Mouse (Mus musculus) heart, embryonic 15.5 days (tissue): ENCODE data around the gene Mindy3. TPM values are rescaled to one million over a fixed set of nuclear protein-coding genes. Genes with fewer than 3 reads are reported as not detected.

Source experiments
- ATAC-seq: fragments of 200-750 bp; cut with Nextera tagmentation; replicated peaks from 2 replicates; pipeline ENCODE4 v1.8.0; 2017; ENCODE audit warnings: low read depth, moderate TSS enrichment; ENCODE audit not compliant: insufficient number of reproducible peaks, insufficient read depth, low FRiP score
- H3K27ac ChIP-seq: fragments of 300-500 bp; sonication (generic); 2 replicates; pipeline ENCODE4 v1.5.1; 2015; ENCODE audit warnings: mild to moderate bottlenecking, inconsistent platforms
- H3K27me3 ChIP-seq: fragments of 300-500 bp; sonication (generic); 2 replicates; pipeline ENCODE4 v1.6.1; 2015; ENCODE audit warnings: inconsistent platforms
- H3K36me3 ChIP-seq: fragments of 300-500 bp; sonication (generic); 2 replicates; pipeline ENCODE4 v1.6.1; 2015; ENCODE audit warnings: mild to moderate bottlenecking, inconsistent platforms
- H3K4me1 ChIP-seq: fragments of 300-500 bp; sonication (generic); replicated peaks from 2 replicates; pipeline ENCODE4 v1.6.1; 2015; ENCODE audit warnings: inconsistent platforms
- H3K4me2 ChIP-seq: fragments of 300-500 bp; sonication (generic); 2 replicates; pipeline ENCODE4 v1.6.1; 2015; ENCODE audit warnings: inconsistent platforms, mild to moderate bottlenecking, moderate library complexity
- H3K4me3 ChIP-seq: fragments of 300-500 bp; sonication (generic); 2 replicates; pipeline ENCODE4 v1.5.1; 2015; ENCODE audit warnings: mild to moderate bottlenecking, inconsistent platforms
- H3K9ac ChIP-seq: fragments of 300-500 bp; sonication (generic); 2 replicates; pipeline ENCODE4 v1.6.1; 2015; ENCODE audit warnings: mild to moderate bottlenecking, inconsistent platforms
- H3K9me3 ChIP-seq: fragments of 300-500 bp; sonication (generic); replicated peaks from 2 replicates; pipeline ENCODE4 v1.6.1; 2016; ENCODE audit warnings: inconsistent platforms
- WGBS: fragments of 180-500 bp; shearing (Covaris S2); methylation state at CpG from one replicate; pipeline ENCODE4 v1.1.7; 2015; ENCODE audit warnings: mixed read lengths; 5-methylcytosine and 5-hydroxymethylcytosine counted together
- polyA plus RNA-seq: library from polyadenylated mRNA; unstranded; fragments of >200 nt; fragmentation: Nextera tagmentation; extraction: Ambion mirVana; gene quantifications from 2 replicates; pipeline ENCODE4 v1.2.1, GENCODE M21; 2015

Mindy3 gene
- polyA plus RNA-seq, 1 experiment from 2014 or later = 23.8 TPM

GRCm38 (mm10) chr2:12371401-12371800 lies 47.9 kb downstream of the Mindy3 start:
- H3K9ac ChIP-seq = no peak overlapping the region
- H3K9me3 ChIP-seq = no peaks in the 10 kb centered on the region
- ATAC-seq = no peak
- peaks cover 9% of the 10 kb centered on the region for H3K4me1 ChIP-seq
- H3K4me2 ChIP-seq = no peak overlapping the region
- 79% methylated on average over 4 of the region's 4 CpGs for WGBS
- H3K27me3 ChIP-seq = no peaks in the 10 kb centered on the region
- no peak overlapping the region for H3K4me3 ChIP-seq
- H3K36me3 ChIP-seq = no peaks in the 10 kb centered on the region
- H3K27ac ChIP-seq = no peak overlapping the region

GRCm38 (mm10) chr2:12368451-12368850 lies 50.8 kb downstream of the Mindy3 start:
- H3K27me3 ChIP-seq = no peaks in the 10 kb centered on the region
- H3K4me3 ChIP-seq = no peak overlapping the region
- H3K9me3 ChIP-seq = no peaks in the 10 kb centered on the region
- no peak for ATAC-seq
- H3K36me3 ChIP-seq = 0 out of 2 replicates have a peak, but pooled peaks cover 2% of the 10 kb centered on the region
- 15% methylated on average over 2 of the region's 2 CpGs for WGBS
- H3K4me2 ChIP-seq = no peak overlapping the region
- peaks cover 9% of the 10 kb centered on the region for H3K4me1 ChIP-seq
- no peak overlapping the region for H3K9ac ChIP-seq
- H3K27ac ChIP-seq = no peak overlapping the region

GRCm38 (mm10) chr2:12368016-12368415 lies 51.3 kb downstream of the Mindy3 start:
- no peak for ATAC-seq
- no peak overlapping the region for H3K4me2 ChIP-seq
- no peaks in the 10 kb centered on the region for H3K27me3 ChIP-seq
- H3K27ac ChIP-seq = no peak overlapping the region
- WGBS = 61% methylated on average over 1 of the region's 1 CpGs
- no peaks in the 10 kb centered on the region for H3K9me3 ChIP-seq
- peaks cover 9% of the 10 kb centered on the region for H3K4me1 ChIP-seq
- no peak overlapping the region for H3K9ac ChIP-seq
- H3K4me3 ChIP-seq = no peak overlapping the region
- H3K36me3 ChIP-seq = 0 out of 2 replicates have a peak, but pooled peaks cover 6% of the 10 kb centered on the region

GRCm38 (mm10) chr2:12361310-12361709 lies 58.0 kb downstream of the Mindy3 start:
- 80% methylated on average over 1 of the region's 1 CpGs for WGBS
- Histone ChIP-seq H3K4me2 (no peak overlapping the region), H3K9ac (no peak overlapping the region), H3K4me1 (no peaks in the 10 kb centered on the region), H3K36me3 (peaks cover 23% of the 10 kb centered on the region), H3K27me3 (no peaks in the 10 kb centered on the region), H3K9me3 (no peaks in the 10 kb centered on the region), H3K27ac (no peak overlapping the region), H3K4me3 (no peak overlapping the region)
- ATAC-seq = no peak

GRCm38 (mm10) chr2:12354837-12355236 lies 64.4 kb downstream of the Mindy3 start:
- Histone ChIP-seq H3K27me3 (no peaks in the 10 kb centered on the region), H3K4me2 (no peak overlapping the region), H3K9ac (no peak overlapping the region), H3K4me1 (peaks cover 8% of the 10 kb centered on the region), H3K27ac (no peak overlapping the region), H3K36me3 (peaks cover 11% of the 10 kb centered on the region), H3K4me3 (no peak overlapping the region), H3K9me3 (no peaks in the 10 kb centered on the region)
- ATAC-seq = no peak
- WGBS = 94% methylated on average over 5 of the region's 5 CpGs

- ATAC-seq = no peak
- peak overlapping the region; percentile 69 for H3K27ac ChIP-seq
- H3K27me3 ChIP-seq = no peaks in the 10 kb centered on the region
These were observed 70.4 kb downstream of the Mindy3 start for GRCm38 (mm10) chr2:12348914-12349313.

GRCm38 (mm10) chr2:12331962-12332361 lies 87.3 kb downstream of the Mindy3 start:
- no peak for ATAC-seq
- Histone ChIP-seq H3K9ac (no peak overlapping the region), H3K4me1 (peaks cover 20% of the 10 kb centered on the region), H3K36me3 (no peaks in the 10 kb centered on the region), H3K27me3 (no peaks in the 10 kb centered on the region), H3K27ac (no peak overlapping the region), H3K4me3 (no peak overlapping the region), H3K4me2 (no peak overlapping the region), H3K9me3 (no peaks in the 10 kb centered on the region)
- WGBS = 52% methylated on average over 2 of the region's 2 CpGs

More at GRCm38 (mm10) chr2:12348914-12349313, 70.4 kb downstream of the Mindy3 start:
- Histone ChIP-seq H3K4me3 (no peak overlapping the region), H3K9me3 (no peaks in the 10 kb centered on the region), H3K4me2 (no peak overlapping the region), H3K9ac (no peak overlapping the region), H3K36me3 (no peaks in the 10 kb centered on the region), H3K4me1 (peaks cover 16% of the 10 kb centered on the region)
- 31% methylated on average over 2 of the region's 2 CpGs for WGBS

GRCm38 (mm10) chr2:12329620-12330019 lies 89.7 kb downstream of the Mindy3 start:
- Histone ChIP-seq H3K27me3 (no peaks in the 10 kb centered on the region), H3K27ac (no peak overlapping the region), H3K4me2 (no peak overlapping the region), H3K9ac (no peak overlapping the region), H3K36me3 (no peaks in the 10 kb centered on the region), H3K4me3 (no peak overlapping the region), H3K9me3 (no peaks in the 10 kb centered on the region), H3K4me1 (peaks cover 20% of the 10 kb centered on the region)
- 71% methylated on average over 2 of the region's 2 CpGs for WGBS
- no peak for ATAC-seq

- Histone ChIP-seq H3K4me1 (peaks cover 20% of the 10 kb centered on the region), H3K27ac (peak overlapping the region; percentile 56), H3K36me3 (no peaks in the 10 kb centered on the region), H3K4me2 (peak overlapping the region; percentile 16; the same call in 1 of the 2 replicates), H3K4me3 (no peak overlapping the region), H3K9ac (no peak overlapping the region), H3K27me3 (no peaks in the 10 kb centered on the region), H3K9me3 (no peaks in the 10 kb centered on the region)
- ATAC-seq = no peak
- WGBS = 25% methylated on average over 5 of the region's 5 CpGs
These were observed 90.2 kb downstream of the Mindy3 start for GRCm38 (mm10) chr2:12329068-12329407.

GRCm38 (mm10) chr2:12328355-12329067 lies 90.8 kb downstream of the Mindy3 start:
- peak overlapping the region; percentile 16; the same call in 1 of the 2 replicates for H3K4me2 ChIP-seq

GRCm38 (mm10) chr2:12327691-12328354 lies 91.4 kb downstream of the Mindy3 start:
- Histone ChIP-seq H3K9me3 (no peaks in the 10 kb centered on the region), H3K4me1 (peaks cover 20% of the 10 kb centered on the region), H3K4me3 (peak overlapping the region; percentile 38), H3K27ac (0 out of 2 replicates have a peak overlapping the region, but pooled peaks have one; percentile 56), H3K9ac (no peak overlapping the region), H3K4me2 (peak overlapping the region; percentile 58), H3K36me3 (no peaks in the 10 kb centered on the region), H3K27me3 (no peaks in the 10 kb centered on the region)
- ATAC-seq = no peak
- WGBS = 37% methylated on average over 11 of the region's 11 CpGs

More at GRCm38 (mm10) chr2:12328355-12329067, 90.8 kb downstream of the Mindy3 start:
- H3K4me1 ChIP-seq = peaks cover 20% of the 10 kb centered on the region
- peak overlapping the region; percentile 56 for H3K27ac ChIP-seq
- no peak overlapping the region for H3K9ac ChIP-seq
- H3K4me3 ChIP-seq = no peak overlapping the region
- no peaks in the 10 kb centered on the region for H3K36me3 ChIP-seq
- no peaks in the 10 kb centered on the region for H3K27me3 ChIP-seq
- 44% methylated on average over 8 of the region's 8 CpGs for WGBS
- H3K9me3 ChIP-seq = no peaks in the 10 kb centered on the region
- no peak for ATAC-seq
